In the genomic region with DNA sequence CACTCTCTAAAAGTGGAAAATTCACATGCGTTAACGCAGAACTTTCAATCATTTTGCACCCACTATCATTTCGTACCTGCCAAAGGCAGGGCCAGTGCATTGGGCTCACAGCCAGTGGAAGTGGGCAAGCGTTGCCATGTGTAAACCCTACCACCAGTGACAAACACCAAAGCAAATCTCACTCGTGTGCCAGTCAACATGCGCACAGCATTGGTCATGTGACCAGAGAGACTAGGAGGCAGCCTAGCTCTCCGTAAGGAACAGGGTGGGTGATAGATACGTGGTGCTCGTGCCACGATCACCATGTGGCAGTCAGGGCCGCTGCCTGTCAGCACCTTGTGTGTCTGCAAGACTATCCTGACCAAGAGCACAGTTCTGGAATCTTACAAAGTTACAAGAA, we compare ENCODE assay signal across 20 mouse cellular contexts. TPM values are rescaled to one million over a fixed set of nuclear protein-coding genes. Genes with fewer than 3 reads are reported as not detected.
DNase-seq lines count a peak whose midpoint lies in the region; ATAC-seq and TF ChIP-seq lines count a peak whose summit lies in the region.
"Had no signal": no experiment of that assay in that cellular context is flagged by ENCODE, and none has a peak within 500 bp of the region (broad histone marks: within the 10 kb centered on the region; RNA-seq: fewer than 3 reads in every experiment).

No protein-coding gene starts in this region.

- WGBS in hindbrain, embryonic 14.5 days = 90% methylated on average over 11 of the region's 11 CpGs

- H3K27ac ChIP-seq in layer of hippocampus, adult 2 months = peak overlapping the region; percentile 99
- H3K27ac ChIP-seq in hindbrain, embryonic 14.5 days = no peak overlapping the region
- H3K27ac ChIP-seq: embryonic facial prominence, embryonic 15.5 days; forebrain, embryonic 10.5 days; hindbrain, embryonic 10.5 days; hindbrain, embryonic 15.5 days had no signal

- TF ChIP-seq CTCF in layer of hippocampus, adult 2 months (conservative IDR thresholded peaks at IDR 0.05) = no peak

- H3K4me2 ChIP-seq in hindbrain, embryonic 14.5 days (replicated peaks) = no peak overlapping the region
- H3K4me2 ChIP-seq: embryonic facial prominence, embryonic 15.5 days; heart, embryonic 12.5 days had no signal

- H3K27me3 ChIP-seq in hindbrain, embryonic 14.5 days (ENCODE audit: control insufficient read depth, insufficient read depth, low read length) = peaks cover 43% of the 10 kb centered on the region

- ATAC-seq in hindbrain, embryonic 14.5 days (ENCODE audit: low FRiP score) = no peak
- ATAC-seq: CD4-positive, CD25-positive, alpha-beta regulatory T cell, adult 4 months; forebrain, embryonic 14.5 days; intestine, embryonic 16.5 days had no signal

- H3K4me3 ChIP-seq in layer of hippocampus, adult 2 months = peak overlapping the region; percentile 76
- H3K4me3 ChIP-seq in hindbrain, embryonic 14.5 days (replicated peaks; ENCODE audit: low read length) = no peak overlapping the region
- H3K4me3 ChIP-seq: embryonic facial prominence, embryonic 15.5 days; erythroblast, embryonic 14.5 days; forebrain, embryonic 10.5 days; heart, embryonic 12.5 days; hindbrain, embryonic 10.5 days had no signal

- no peak overlapping the region for H3K9ac ChIP-seq in hindbrain, embryonic 14.5 days
- H3K9ac ChIP-seq: embryonic facial prominence, embryonic 15.5 days; heart, embryonic 12.5 days; hindbrain, embryonic 15.5 days had no signal

- no peaks in the 10 kb centered on the region for H3K9me3 ChIP-seq in hindbrain, embryonic 14.5 days (ENCODE audit: control insufficient read depth, low read length)
- H3K9me3 ChIP-seq: embryonic facial prominence, embryonic 15.5 days; forebrain, embryonic 10.5 days; heart, embryonic 12.5 days; hindbrain, embryonic 10.5 days; hindbrain, embryonic 15.5 days had no signal

- H3K4me1 ChIP-seq in hindbrain, embryonic 14.5 days (replicated peaks; ENCODE audit: control insufficient read depth, insufficient read depth, low read length) = peaks cover 18% of the 10 kb centered on the region; the same call in 1 of the 2 replicates

- DNase-seq in cerebellum, adult 9-11 months = peak; percentile 55
- DNase-seq in cerebellum, postnatal 36 days = no peak
- DNase-seq in layer of hippocampus, adult 2 months (ENCODE audit: low spot score in 2 of 2) = no peak
- DNase-seq in layer of hippocampus, postnatal 36 days = no peak
- peak; percentile 51 for DNase-seq in brain, adult 2 months (ENCODE audit: low read depth, low spot score)
- DNase-seq in testis, postnatal 14 days (ENCODE audit: low spot score) = no peak
- DNase-seq in hindbrain, embryonic 14.5 days (ENCODE audit: low spot score) = no peak
- DNase-seq: adrenal gland, postnatal 10 days; embryo, embryonic 11 days; gastrocnemius, postnatal 14 days; kidney, adult 2 months had no signal

- H3K36me3 ChIP-seq in hindbrain, embryonic 14.5 days (replicated peaks; ENCODE audit: control insufficient read depth, insufficient read depth) = no peaks in the 10 kb centered on the region; the same call in 1 of the 2 replicates
- H3K36me3 ChIP-seq: embryonic facial prominence, embryonic 15.5 days; forebrain, embryonic 10.5 days; heart, embryonic 12.5 days; hindbrain, embryonic 10.5 days; hindbrain, embryonic 15.5 days had no signal

RNA-seq across cellular contexts. Expression of gene Camk2b, which starts 3.8 kb away (rescaled TPM):
- total RNA-seq in layer of hippocampus, adult 2 months (2021) = 1,000 to 10,000 TPM; 1,149 to 1,215 TPM
- total RNA-seq in layer of hippocampus, postnatal 36 days (2021) = 1,000 to 10,000 TPM; 1,105 to 1,153 TPM
- 117 and 126 TPM in 2 replicates for polyA plus RNA-seq in hindbrain, embryonic 14.5 days (2014; fragmentation: Nextera tagmentation; extraction: Ambion mirVana)
- polyA plus RNA-seq: erythroblast, embryonic 14.5 days had no signal

Comparison
In these comparisons a context has a peak if more than half of its experiments do, and no peak if none do; other contexts are left out.
1. DNase-seq: peak in cerebellum, adult 9-11 months (single experiment) and brain, adult 2 months (single experiment); none in cerebellum, postnatal 36 days (0 of 2), layer of hippocampus, adult 2 months (0 of 2), layer of hippocampus, postnatal 36 days (0 of 2), testis, postnatal 14 days (single experiment) and hindbrain, embryonic 14.5 days (single experiment).